Mouse (Mus musculus) liver, postnatal 0 days (tissue): ENCODE measurements around the gene Psrc1.

Experiments used
- CTCF ChIP-seq: sonication (generic); IDR thresholded peaks from 2 replicates; pipeline ENCODE4 v1.5.1; 2016; ENCODE audit warnings: antibody characterized with exemption, low read depth
- EP300 ChIP-seq: IDR thresholded peaks from 2 replicates; pipeline ENCODE4 v1.6.1; 2016; ENCODE audit warnings: antibody characterized with exemption, low read depth, mild to moderate bottlenecking

DNA sequence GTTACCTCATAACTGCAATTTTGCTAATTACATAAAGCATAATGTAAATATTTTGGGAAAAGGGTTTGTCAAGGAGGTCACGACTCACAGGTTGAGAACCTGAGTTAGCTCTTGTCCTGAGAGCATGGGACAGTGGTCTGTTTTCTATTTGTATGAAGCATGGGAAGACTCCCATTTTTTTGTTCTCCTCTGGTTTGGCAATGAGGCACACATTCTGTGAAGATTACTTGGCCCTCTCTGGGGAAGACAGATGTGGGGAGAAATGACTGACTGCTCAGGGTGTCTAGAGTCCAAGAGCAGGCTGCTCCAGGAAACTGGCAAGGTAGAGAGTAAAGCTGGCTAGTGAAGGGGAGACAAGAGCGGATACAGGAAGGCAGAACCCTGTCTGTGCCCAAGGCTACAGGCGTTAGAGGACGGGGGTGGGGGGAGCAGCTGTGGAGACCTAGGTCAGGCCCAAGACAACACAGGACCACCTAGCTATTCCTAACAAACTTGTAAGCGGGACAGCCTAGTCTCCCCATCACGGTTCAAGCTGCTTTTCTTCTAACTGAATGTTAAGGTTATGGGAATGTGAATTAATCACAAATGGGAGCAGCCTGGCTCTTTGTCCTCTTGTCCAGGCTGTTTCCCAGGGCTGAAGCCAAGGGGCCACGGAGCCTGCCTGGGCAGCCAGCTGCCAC, 41.4 kb downstream of the Psrc1 start:
- TF ChIP-seq EP300, result no peak
- TF ChIP-seq CTCF, result no peak
